Mouse (Mus musculus) E14TG2a.4 (cell line): ENCODE measurements at regions not wholly inside any gene's neighbourhood (a gene's known extent, or its start where the extent isn't known, plus 50 kb on each side); places are given as distances from the start of the nearest gene placed in this dataset.

Source experiments
- H3K27me3 ChIP-seq: 2 replicates; pipeline ENCODE4 v1.6.1; 2014; ENCODE audit warnings: low read length, control low read depth; ENCODE audit not compliant: insufficient read depth
- H3K36me3 ChIP-seq: 2 replicates; pipeline ENCODE4 v1.6.1; 2014; ENCODE audit warnings: low read length, control low read depth; ENCODE audit not compliant: insufficient read depth
- H3K4me1 ChIP-seq: replicated peaks from 2 replicates; pipeline ENCODE4 v1.6.1; 2014; ENCODE audit warnings: low read depth, low read length, control low read depth
- H3K4me3 ChIP-seq: replicated peaks from 2 replicates; pipeline ENCODE4 v1.5.1; 2014; ENCODE audit warnings: mild to moderate bottlenecking, low read length
- H3K9me3 ChIP-seq: 2 replicates; pipeline ENCODE4 v1.6.1; 2014; ENCODE audit warnings: low read length, control low read depth
- CTCF ChIP-seq: conservative IDR thresholded peaks from 2 replicates; pipeline ENCODE4 v1.5.1; 2014; ENCODE audit warnings: low read length
- NANOG ChIP-seq: IDR thresholded peaks from 2 replicates; pipeline ENCODE4 v1.6.1; 2014; ENCODE audit warnings: borderline replicate concordance, low read length, mixed read lengths
- POU5F1 ChIP-seq: IDR thresholded peaks from 2 replicates; pipeline ENCODE4 v1.6.1; 2014; ENCODE audit warnings: low read length, borderline replicate concordance

GRCm38 (mm10) chr8:10922209-10923030 lies 85.8 kb downstream of the Irs2 start:
- H3K27me3 ChIP-seq: peaks cover 40% of the 10 kb centered on the region
- no peaks in the 10 kb centered on the region for H3K9me3 ChIP-seq
- H3K4me1 ChIP-seq: peaks cover 65% of the 10 kb centered on the region
- TF ChIP-seq NANOG: no peak
- TF ChIP-seq CTCF: no peak
- no peak for TF ChIP-seq POU5F1
- no peak overlapping the region for H3K4me3 ChIP-seq
- no peaks in the 10 kb centered on the region for H3K36me3 ChIP-seq

GRCm38 (mm10) chr8:10921439-10922191 lies 86.6 kb downstream of the Irs2 start:
- Histone ChIP-seq H3K4me3 (no peak overlapping the region), H3K36me3 (no peaks in the 10 kb centered on the region), H3K27me3 (peaks cover 32% of the 10 kb centered on the region), H3K9me3 (no peaks in the 10 kb centered on the region), H3K4me1 (peaks cover 57% of the 10 kb centered on the region)
- TF ChIP-seq CTCF (no peak), POU5F1 (no peak), NANOG (no peak)

DNA sequence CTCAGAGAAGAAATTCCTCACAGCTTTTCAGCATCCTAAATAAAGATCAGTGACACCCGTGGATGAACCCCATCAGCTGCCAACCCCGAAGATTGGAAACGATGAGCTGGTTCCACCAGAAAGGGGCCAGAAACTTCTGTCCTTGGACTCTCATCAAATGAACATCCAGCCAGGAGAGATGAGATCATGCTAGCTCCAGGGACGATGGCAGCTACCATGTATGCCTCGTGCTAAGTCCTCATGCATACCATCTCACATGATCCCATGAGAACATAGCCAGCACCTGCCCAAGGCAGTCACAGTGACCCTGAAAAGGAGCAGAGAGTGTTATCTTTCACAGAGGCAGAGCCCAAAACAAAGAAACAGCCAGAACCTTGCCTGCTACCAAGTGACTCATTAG lies 88.6 kb downstream of the Irs2 start:
- Histone ChIP-seq H3K27me3 (peaks cover 31% of the 10 kb centered on the region), H3K4me1 (peaks cover 41% of the 10 kb centered on the region), H3K4me3 (no peak overlapping the region), H3K9me3 (no peaks in the 10 kb centered on the region), H3K36me3 (no peaks in the 10 kb centered on the region)
- TF ChIP-seq NANOG: no peak
- TF ChIP-seq POU5F1: no peak
- no peak for TF ChIP-seq CTCF

DNA sequence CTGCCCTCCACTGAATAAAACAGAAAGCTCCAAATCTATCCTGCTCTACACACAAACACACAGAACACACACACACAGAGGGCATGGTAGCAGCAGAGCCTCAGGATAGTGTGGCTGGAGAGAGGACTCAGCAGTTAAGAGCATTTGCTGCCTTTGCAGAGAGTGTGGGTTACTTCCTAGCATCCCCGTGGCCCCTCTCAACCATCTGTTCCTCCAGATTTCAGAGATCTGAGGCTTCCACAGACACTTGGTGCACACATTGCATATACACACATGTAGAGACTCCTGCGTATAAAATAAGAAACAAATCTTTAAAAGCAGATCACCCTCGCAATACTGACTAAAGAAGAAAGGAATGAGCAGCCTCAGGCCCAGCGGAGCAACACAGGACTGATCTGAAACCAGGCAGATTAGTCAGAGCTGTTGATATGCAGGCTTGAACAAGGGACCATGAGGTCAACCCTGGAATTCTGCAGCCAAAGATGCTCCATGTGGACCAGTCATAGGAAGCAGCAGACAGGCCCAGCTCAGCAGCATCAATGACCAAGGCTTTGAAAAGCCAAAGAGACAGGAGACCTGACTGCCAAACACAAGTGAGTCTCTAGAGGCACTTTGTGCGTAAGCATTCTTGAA lies 89.7 kb downstream of the Irs2 start:
- H3K4me1 ChIP-seq: peaks cover 32% of the 10 kb centered on the region
- TF ChIP-seq POU5F1 (no peak), NANOG (no peak), CTCF (no peak)
- no peaks in the 10 kb centered on the region for H3K36me3 ChIP-seq
- H3K4me3 ChIP-seq: no peak overlapping the region
- H3K9me3 ChIP-seq: no peaks in the 10 kb centered on the region
- H3K27me3 ChIP-seq: peaks cover 31% of the 10 kb centered on the region

DNA sequence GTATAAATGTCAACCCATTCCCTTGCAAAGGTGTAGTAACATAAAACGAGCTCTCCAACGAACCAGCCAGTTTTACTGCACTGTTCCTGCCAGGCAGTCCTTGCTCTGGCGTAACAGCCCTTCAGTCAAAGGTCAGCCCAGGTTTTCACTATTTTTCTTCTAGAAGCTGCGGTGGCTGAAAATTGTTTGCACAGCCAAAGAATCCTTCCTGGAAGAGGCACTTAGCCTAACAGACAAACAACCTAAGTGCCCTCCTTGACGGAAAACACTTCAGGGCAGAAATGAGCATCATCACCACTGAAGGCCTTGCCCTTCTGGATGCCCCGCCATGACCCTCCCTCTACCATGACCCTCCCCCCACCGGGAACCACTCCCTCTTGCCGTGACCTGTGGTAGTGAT lies 93.6 kb downstream of the Irs2 start:
- H3K4me1 ChIP-seq: no peaks in the 10 kb centered on the region
- no peaks in the 10 kb centered on the region for H3K9me3 ChIP-seq
- H3K27me3 ChIP-seq: peaks cover 31% of the 10 kb centered on the region
- H3K4me3 ChIP-seq: no peak overlapping the region
- no peak for TF ChIP-seq CTCF
- no peak for TF ChIP-seq NANOG
- no peak for TF ChIP-seq POU5F1
- no peaks in the 10 kb centered on the region for H3K36me3 ChIP-seq

DNA sequence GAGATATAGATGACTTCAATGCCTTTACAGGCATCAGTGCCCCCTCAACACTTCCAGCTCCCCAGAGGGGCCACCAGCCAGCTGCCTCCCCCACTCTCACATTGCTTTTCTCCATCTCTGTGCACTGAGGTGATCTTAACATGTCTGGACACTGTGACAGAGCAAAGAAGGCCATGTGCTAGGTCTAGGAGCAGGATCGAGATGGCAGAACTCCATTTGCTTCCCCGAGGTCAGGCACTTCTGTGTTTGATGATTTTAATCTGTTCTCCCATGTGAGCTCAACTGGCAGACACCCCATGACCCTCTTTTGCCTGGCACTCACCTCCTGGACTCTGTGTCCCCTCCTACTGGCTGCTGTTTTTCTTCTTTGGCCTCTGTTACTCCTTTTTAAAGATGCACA lies 95.8 kb downstream of the Irs2 start:
- no peak overlapping the region for H3K4me3 ChIP-seq
- no peak for TF ChIP-seq POU5F1
- no peak for TF ChIP-seq CTCF
- no peak for TF ChIP-seq NANOG
- H3K9me3 ChIP-seq: no peaks in the 10 kb centered on the region
- H3K27me3 ChIP-seq: peaks cover 27% of the 10 kb centered on the region
- H3K36me3 ChIP-seq: no peaks in the 10 kb centered on the region
- H3K4me1 ChIP-seq: no peaks in the 10 kb centered on the region

- no peaks in the 10 kb centered on the region for H3K9me3 ChIP-seq
- no peaks in the 10 kb centered on the region for H3K36me3 ChIP-seq
- H3K4me1 ChIP-seq: no peaks in the 10 kb centered on the region
- peaks cover 27% of the 10 kb centered on the region for H3K27me3 ChIP-seq
- no peak overlapping the region for H3K4me3 ChIP-seq
- TF ChIP-seq NANOG (no peak), POU5F1 (no peak), CTCF (no peak)
These were observed 96.9 kb downstream of the Irs2 start for GRCm38 (mm10) chr8:10911371-10911770.

DNA sequence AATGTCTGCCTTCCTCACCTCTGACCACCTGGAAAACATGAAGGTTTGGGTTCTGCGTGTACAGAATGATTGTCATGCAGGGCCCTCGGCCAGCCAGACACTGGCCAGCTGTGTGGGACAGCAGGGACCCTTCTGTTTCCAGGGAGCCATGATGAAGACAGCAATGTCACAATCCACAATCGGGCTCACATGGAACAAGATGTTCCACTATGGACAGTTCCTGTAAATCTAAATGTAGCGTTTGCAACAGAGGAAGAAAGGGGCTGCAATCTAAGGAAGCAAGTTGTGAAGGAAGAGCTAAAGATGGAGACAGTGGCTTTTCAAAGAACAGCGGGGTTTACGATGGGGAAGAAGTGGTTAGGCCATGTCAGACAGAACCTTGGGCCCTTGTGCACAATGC lies 97.3 kb downstream of the Irs2 start:
- no peaks in the 10 kb centered on the region for H3K36me3 ChIP-seq

More for the DNA sequence above, 97.3 kb downstream of the Irs2 start:
- no peak for TF ChIP-seq NANOG
- no peak for TF ChIP-seq POU5F1
- no peak for TF ChIP-seq CTCF
- Histone ChIP-seq H3K4me3 (no peak overlapping the region), H3K9me3 (no peaks in the 10 kb centered on the region), H3K27me3 (peaks cover 27% of the 10 kb centered on the region), H3K4me1 (no peaks in the 10 kb centered on the region)
